Mouse (Mus musculus) stomach, embryonic 14.5 days (tissue): ENCODE results near the gene Ptpdc1. TPM values are rescaled to one million over a fixed set of nuclear protein-coding genes. Genes with fewer than 3 reads are reported as not detected.

ENCODE experiments used
- ATAC-seq: fragments of 200-750 bp; cut with Nextera tagmentation; 2 replicates; pipeline ENCODE4 v1.8.0; 2017; ENCODE audit warnings: low read depth, moderate TSS enrichment; ENCODE audit not compliant: insufficient number of reproducible peaks, insufficient read depth, low FRiP score
- H3K27ac ChIP-seq: fragments of 300-500 bp; sonication (generic); 2 replicates; pipeline ENCODE4 v1.5.1; 2014; ENCODE audit warnings: mild to moderate bottlenecking, low read length, moderate library complexity, mixed read lengths
- H3K27me3 ChIP-seq: fragments of 300-500 bp; sonication (generic); 2 replicates; pipeline ENCODE4 v1.6.1; 2014; ENCODE audit warnings: low read length, control low read depth, mixed read lengths; ENCODE audit not compliant: control insufficient read depth, insufficient read depth
- H3K36me3 ChIP-seq: fragments of 300-500 bp; sonication (generic); 2 replicates; pipeline ENCODE4 v1.6.1; 2014; ENCODE audit warnings: mild to moderate bottlenecking, control low read depth, low read length, moderate library complexity, mixed read lengths; ENCODE audit not compliant: control insufficient read depth, insufficient read depth
- H3K4me1 ChIP-seq: fragments of 300-500 bp; sonication (generic); 2 replicates; pipeline ENCODE4 v1.6.1; 2014; ENCODE audit warnings: low read length, control low read depth, mixed read lengths; ENCODE audit not compliant: control insufficient read depth, insufficient read depth
- H3K4me2 ChIP-seq: fragments of 300-500 bp; sonication (generic); replicated peaks from 2 replicates; pipeline ENCODE4 v1.6.1; 2014; ENCODE audit warnings: low read depth, low read length, control low read depth
- H3K4me3 ChIP-seq: fragments of 300-500 bp; sonication (generic); 2 replicates; pipeline ENCODE4 v1.5.1; 2014; ENCODE audit warnings: low read depth, low read length, control low read depth
- H3K9ac ChIP-seq: fragments of 300-500 bp; sonication (generic); replicated peaks from 2 replicates; pipeline ENCODE4 v1.6.1; 2014; ENCODE audit warnings: low read depth, mild to moderate bottlenecking, control low read depth, low read length, moderate library complexity, mixed read lengths
- H3K9me3 ChIP-seq: fragments of 300-500 bp; sonication (generic); 2 replicates; pipeline ENCODE4 v1.6.1; 2016; ENCODE audit warnings: low read depth, low read length, control low read depth; ENCODE audit not compliant: control insufficient read depth
- WGBS: fragments of 180-500 bp; shearing (Covaris S2); extraction: QIAGEN DNeasy Blood & Tissue Kit; methylation state at CpG from one replicate; pipeline ENCODE4 v1.1.7; 2014; 5-methylcytosine and 5-hydroxymethylcytosine counted together
- polyA plus RNA-seq: library from polyadenylated mRNA; unstranded; fragments of >200 nt; fragmentation: Nextera tagmentation; extraction: Ambion mirVana; gene quantifications from 2 replicates; pipeline ENCODE4 v1.2.1, GENCODE M21; 2014

Gene Ptpdc1
- polyA plus RNA-seq, 1 experiment from 2014 or later: 15.1 TPM

DNA sequence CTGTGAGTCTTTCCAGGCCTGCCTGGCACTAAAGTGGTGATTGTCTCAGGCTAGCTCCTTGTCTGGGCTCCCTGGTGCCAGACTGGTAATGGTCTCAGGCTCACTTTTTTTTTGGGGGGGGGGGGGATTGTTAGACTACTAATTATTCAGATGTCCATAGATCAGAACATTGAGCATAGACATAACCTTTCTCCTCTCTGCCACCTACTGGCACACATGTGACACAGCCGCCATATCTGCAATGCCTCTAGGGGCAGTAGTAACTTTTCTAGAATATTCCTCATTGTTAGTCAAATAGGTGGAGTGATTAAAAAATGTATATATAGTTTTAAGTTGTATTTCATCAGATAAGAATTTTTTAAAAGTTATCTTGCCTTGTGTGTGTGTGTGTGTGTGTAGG lies 53.3 kb downstream of the Ptpdc1 start:
- H3K9ac ChIP-seq: no peak overlapping the region
- H3K27me3 ChIP-seq: no peaks in the 10 kb centered on the region
- peaks cover 16% of the 10 kb centered on the region for H3K4me1 ChIP-seq
- no peak for ATAC-seq
- no peak overlapping the region for H3K27ac ChIP-seq
- H3K36me3 ChIP-seq: no peaks in the 10 kb centered on the region
- no peaks in the 10 kb centered on the region for H3K9me3 ChIP-seq
- 76% methylated on average over 1 of the region's 1 CpGs for WGBS
- H3K4me2 ChIP-seq: no peak overlapping the region
- H3K4me3 ChIP-seq: no peak overlapping the region

DNA sequence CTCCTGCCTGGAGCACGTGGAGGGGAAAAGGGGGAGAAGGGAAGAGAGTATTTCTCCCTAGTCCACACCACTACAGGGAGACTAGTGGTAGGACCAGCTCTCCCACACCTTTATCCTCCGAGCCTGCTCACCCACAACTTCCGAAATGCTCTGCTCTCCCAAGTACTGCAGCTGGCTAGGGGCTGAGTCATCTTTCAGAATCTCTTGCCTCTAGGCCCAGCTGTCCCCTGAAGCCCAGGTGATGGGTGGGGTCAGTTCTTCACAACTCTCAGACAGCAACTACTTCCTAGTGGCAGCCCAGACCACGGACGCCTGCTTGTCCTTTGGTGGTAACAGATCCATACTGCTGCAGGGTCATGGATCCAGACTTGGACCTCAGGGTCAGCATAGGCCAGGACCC lies 54.2 kb downstream of the Ptpdc1 start:
- H3K4me1 ChIP-seq: peaks cover 16% of the 10 kb centered on the region
- H3K4me3 ChIP-seq: no peak overlapping the region
- H3K4me2 ChIP-seq: no peak overlapping the region
- no peaks in the 10 kb centered on the region for H3K9me3 ChIP-seq
- ATAC-seq: no peak
- H3K27ac ChIP-seq: no peak overlapping the region
- 82% methylated on average over 5 of the region's 5 CpGs for WGBS
- no peak overlapping the region for H3K9ac ChIP-seq
- no peaks in the 10 kb centered on the region for H3K36me3 ChIP-seq
- no peaks in the 10 kb centered on the region for H3K27me3 ChIP-seq

DNA sequence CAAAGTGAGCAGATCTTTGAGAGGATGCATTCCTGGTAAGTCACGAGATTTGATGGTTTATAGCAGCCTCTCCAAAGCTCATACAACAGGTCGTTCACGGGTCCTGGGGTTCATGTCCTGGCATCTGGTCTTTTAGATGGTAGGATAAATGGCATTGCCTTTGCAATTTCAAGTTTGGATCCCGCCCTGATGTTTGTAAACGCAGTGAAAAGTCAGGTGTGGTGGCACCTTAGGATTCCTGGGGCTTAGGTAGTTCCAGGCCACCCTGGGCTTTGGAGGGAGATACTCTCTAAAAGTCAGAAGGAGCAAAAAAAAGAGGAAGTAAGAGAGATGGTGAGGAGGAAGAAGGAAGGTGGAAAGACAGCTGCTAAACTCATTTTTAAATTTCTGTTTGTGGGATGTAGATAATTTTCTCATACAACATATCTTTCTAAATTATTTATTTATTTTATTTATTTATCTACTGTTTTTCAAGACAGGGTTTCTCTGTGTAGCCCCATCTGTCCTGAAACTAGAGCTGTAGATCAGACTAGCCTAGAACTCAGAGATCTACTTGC lies 55.8 kb downstream of the Ptpdc1 start:
- H3K36me3 ChIP-seq: no peaks in the 10 kb centered on the region

DNA sequence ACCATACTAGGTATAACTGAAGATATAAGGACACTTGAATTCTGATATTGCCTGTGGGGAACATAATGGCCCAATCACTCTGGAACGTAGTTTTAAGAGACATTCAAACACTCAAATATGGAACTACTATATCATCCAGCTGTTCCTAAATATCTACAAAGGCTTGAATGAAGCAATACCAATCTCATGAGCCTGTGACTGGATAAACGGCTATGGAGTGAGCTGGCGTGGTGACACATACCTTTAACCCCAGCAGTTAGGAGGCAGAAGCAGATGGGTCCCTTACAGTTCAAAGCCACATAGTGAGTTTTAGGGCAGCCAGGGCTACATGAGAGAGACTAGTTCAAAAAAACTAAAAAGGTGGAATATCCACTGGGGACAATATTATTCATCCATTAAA lies 57.8 kb downstream of the Ptpdc1 start:
- H3K9ac ChIP-seq: no peak overlapping the region
- no peak overlapping the region for H3K4me2 ChIP-seq
- peaks cover 9% of the 10 kb centered on the region; the same call in 1 of the 2 replicates for H3K4me1 ChIP-seq
- H3K27me3 ChIP-seq: no peaks in the 10 kb centered on the region
- WGBS: 61% methylated on average over 3 of the region's 3 CpGs
- ATAC-seq: no peak
- no peak overlapping the region for H3K4me3 ChIP-seq
- no peaks in the 10 kb centered on the region for H3K9me3 ChIP-seq
- peak overlapping the region; percentile 61; the same call in 1 of the 2 replicates for H3K27ac ChIP-seq
- no peaks in the 10 kb centered on the region for H3K36me3 ChIP-seq

More for the DNA sequence above, 55.8 kb downstream of the Ptpdc1 start:
- no peak overlapping the region for H3K4me3 ChIP-seq
- H3K27ac ChIP-seq: no peak overlapping the region
- H3K4me1 ChIP-seq: peaks cover 18% of the 10 kb centered on the region
- WGBS: 71% methylated on average over 5 of the region's 5 CpGs
- no peak overlapping the region for H3K4me2 ChIP-seq
- H3K9ac ChIP-seq: no peak overlapping the region
- no peaks in the 10 kb centered on the region for H3K9me3 ChIP-seq
- no peaks in the 10 kb centered on the region for H3K27me3 ChIP-seq
- no peak for ATAC-seq

DNA sequence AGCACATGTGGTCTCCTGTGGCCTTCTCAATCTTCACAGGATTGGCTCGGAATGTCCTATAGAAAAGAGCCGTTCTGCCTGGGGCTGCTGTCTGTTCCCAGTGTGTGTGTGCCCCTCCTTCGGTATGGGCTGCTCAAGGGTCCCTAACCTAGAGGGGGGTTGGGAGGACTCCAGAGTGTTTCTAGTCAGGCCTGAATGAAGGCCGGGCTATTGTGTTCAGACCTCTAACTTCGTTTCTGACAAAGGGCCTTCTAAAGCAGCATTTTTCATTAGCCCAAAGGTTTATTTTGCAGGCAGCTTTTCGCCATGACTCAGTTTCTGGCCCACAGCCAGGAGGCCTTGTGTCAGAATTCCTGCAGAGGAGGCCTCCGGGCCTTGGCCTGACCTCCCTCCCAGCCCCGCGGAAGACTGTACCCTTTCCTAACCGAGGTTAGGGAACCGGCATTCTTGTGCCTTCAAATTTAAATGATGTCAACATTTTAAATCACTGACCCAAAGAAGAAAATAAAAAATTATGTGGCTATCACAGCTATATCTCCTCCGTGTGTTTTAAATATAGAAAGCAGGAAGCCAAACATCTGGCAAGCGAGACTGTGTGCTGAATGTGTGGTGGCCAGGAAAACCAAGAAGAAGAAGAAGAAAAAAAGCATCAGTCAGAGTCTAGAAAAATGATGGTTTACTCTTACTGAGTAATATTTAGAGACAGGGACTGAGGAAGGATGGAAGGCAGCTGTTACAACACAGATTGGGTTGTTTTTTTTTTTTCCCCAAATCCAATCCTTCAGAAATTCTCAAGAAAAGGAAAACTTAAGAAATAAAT lies 59.1 kb downstream of the Ptpdc1 start:
- Histone ChIP-seq H3K27me3 (no peaks in the 10 kb centered on the region), H3K27ac (peak overlapping the region; percentile 95), H3K4me2 (0 out of 2 replicates have a peak overlapping the region, but pooled peaks have one; percentile 0), H3K9me3 (no peaks in the 10 kb centered on the region), H3K4me1 (peaks cover 9% of the 10 kb centered on the region; the same call in 1 of the 2 replicates), H3K36me3 (no peaks in the 10 kb centered on the region), H3K4me3 (no peak overlapping the region), H3K9ac (peak overlapping the region; percentile 4; the same call in 1 of the 2 replicates)
- WGBS: 8% methylated on average over 13 of the region's 13 CpGs
- peak; percentile 79; the same call in 1 of the 2 replicates for ATAC-seq

DNA sequence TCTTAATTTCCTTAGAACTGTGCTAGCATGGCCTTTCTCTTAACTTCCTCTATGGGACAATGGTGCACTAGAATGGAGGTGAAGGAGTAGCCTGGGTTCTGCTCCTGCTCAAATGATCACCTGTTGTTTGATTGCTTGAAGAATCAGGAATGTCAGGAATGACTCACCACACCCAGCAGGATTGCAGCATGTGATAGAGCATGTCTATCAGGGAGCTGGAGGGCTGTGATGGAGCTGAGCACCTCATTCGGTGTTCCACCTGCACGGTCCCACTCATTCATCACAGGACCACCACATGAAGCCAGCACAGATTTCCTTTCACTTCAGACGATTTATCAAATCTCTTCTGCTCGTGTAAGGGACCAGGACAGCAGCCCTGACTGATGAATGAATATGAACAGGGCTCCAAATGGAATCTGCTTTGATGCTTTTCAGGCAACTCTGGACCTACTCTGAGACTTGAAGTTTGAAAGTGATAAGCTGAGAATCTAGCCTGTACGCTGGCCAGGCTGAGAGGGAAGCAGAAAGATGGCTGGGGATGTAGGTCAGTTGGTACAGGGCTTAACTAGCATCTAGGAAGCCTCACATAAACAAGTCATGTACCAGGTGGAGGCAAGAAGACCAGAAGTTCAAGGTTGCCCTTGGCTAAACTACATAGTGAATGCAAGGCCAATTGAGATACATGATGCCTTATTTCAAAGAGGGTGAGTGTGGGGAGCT lies 60.4 kb downstream of the Ptpdc1 start:
- Histone ChIP-seq H3K27me3 (no peaks in the 10 kb centered on the region), H3K4me1 (peaks cover 9% of the 10 kb centered on the region; the same call in 1 of the 2 replicates), H3K9ac (no peak overlapping the region), H3K4me2 (no peak overlapping the region), H3K9me3 (no peaks in the 10 kb centered on the region), H3K27ac (peak overlapping the region; percentile 95), H3K36me3 (no peaks in the 10 kb centered on the region), H3K4me3 (no peak overlapping the region)
- ATAC-seq: no peak
- 72% methylated on average over 5 of the region's 5 CpGs for WGBS

DNA sequence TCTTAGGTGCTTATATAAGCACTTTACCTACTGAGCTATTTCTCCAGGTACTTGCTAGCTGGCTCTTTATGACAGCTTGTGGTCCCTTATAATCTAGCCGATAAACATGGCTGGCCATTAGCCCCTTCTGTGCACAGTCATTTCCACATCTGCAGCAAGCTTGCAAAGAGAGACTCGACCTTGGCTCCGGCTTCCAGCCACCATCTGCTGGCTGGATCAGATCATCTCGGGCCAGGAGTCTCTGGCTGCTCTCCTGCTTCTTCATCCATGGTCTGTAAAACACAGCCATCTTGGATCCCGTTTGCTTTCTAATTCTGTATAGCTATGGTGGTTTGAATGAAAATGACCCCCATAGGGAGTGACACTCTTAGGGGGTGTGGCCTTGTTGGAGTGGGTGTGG lies 63.1 kb downstream of the Ptpdc1 start:
- H3K9me3 ChIP-seq: no peaks in the 10 kb centered on the region
- H3K27ac ChIP-seq: no peak overlapping the region
- no peak overlapping the region for H3K9ac ChIP-seq
- H3K4me2 ChIP-seq: no peak overlapping the region
- H3K4me3 ChIP-seq: no peak overlapping the region
- H3K27me3 ChIP-seq: no peaks in the 10 kb centered on the region
- 82% methylated on average over 5 of the region's 5 CpGs for WGBS
- H3K4me1 ChIP-seq: peaks cover 9% of the 10 kb centered on the region; the same call in 1 of the 2 replicates
- no peaks in the 10 kb centered on the region for H3K36me3 ChIP-seq
- no peak for ATAC-seq

DNA sequence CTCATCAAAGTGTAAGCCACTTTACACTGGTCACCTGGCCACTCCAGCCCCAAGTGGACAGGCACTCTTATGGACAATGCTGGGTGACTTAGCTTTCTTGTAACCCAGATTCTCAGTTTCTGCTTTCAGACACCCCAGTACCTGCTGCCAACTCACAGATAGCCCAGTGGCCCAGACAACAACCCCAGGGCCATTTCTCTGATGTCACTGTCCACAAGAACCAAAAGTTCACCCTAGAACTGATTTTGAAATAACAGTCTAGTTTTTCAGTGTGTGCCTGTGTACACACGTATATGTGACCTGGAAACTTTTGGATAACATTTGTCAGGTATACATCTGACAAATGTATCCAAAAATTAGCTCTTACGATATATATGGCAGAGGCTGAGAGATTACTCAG lies 64.0 kb downstream of the Ptpdc1 start:
- Histone ChIP-seq H3K9me3 (no peaks in the 10 kb centered on the region), H3K4me3 (no peak overlapping the region), H3K27ac (no peak overlapping the region), H3K36me3 (no peaks in the 10 kb centered on the region), H3K9ac (no peak overlapping the region), H3K27me3 (no peaks in the 10 kb centered on the region), H3K4me1 (peaks cover 9% of the 10 kb centered on the region; the same call in 1 of the 2 replicates), H3K4me2 (no peak overlapping the region)
- WGBS: 91% methylated on average over 2 of the region's 2 CpGs
- ATAC-seq: no peak
